Mouse (Mus musculus) heart, postnatal 0 days (tissue): ENCODE data around the gene Cdyl2. TPM values are rescaled to one million over a fixed set of nuclear protein-coding genes. Genes with fewer than 3 reads are reported as not detected.

ENCODE experiments used
- ATAC-seq: fragments of 200-750 bp; cut with Nextera tagmentation; 2 replicates; pipeline ENCODE4 v1.8.0; 2017; ENCODE audit warnings: low read depth, moderate number of reproducible peaks, moderate library complexity; ENCODE audit not compliant: insufficient read depth
- DNase-seq: peaks from one replicate; pipeline ENCODE4 v3.0.0-alpha.2; 2016; ENCODE audit warnings: low spot score
- H3K27ac ChIP-seq: fragments of 300-500 bp; sonication (generic); 2 replicates; pipeline ENCODE4 v1.5.1; 2014; ENCODE audit warnings: low read depth, mild to moderate bottlenecking
- H3K27me3 ChIP-seq: fragments of 300-500 bp; sonication (generic); 2 replicates; pipeline ENCODE4 v1.6.1; 2014; ENCODE audit warnings: low read length, mixed read lengths; ENCODE audit not compliant: control insufficient read depth, insufficient read depth
- H3K36me3 ChIP-seq: fragments of 300-500 bp; sonication (generic); replicated peaks from 2 replicates; pipeline ENCODE4 v1.6.1; 2014; ENCODE audit warnings: low read length, mixed read lengths; ENCODE audit not compliant: control insufficient read depth, insufficient read depth
- H3K4me1 ChIP-seq: fragments of 300-500 bp; sonication (generic); 2 replicates; pipeline ENCODE4 v1.6.1; 2014; ENCODE audit warnings: antibody characterized with exemption; ENCODE audit not compliant: control insufficient read depth, insufficient read depth
- H3K4me2 ChIP-seq: fragments of 300-500 bp; sonication (generic); 2 replicates; pipeline ENCODE4 v1.6.1; 2014; ENCODE audit warnings: low read depth, mild to moderate bottlenecking, low read length, moderate library complexity
- H3K4me3 ChIP-seq: fragments of 300-500 bp; sonication (generic); 2 replicates; pipeline ENCODE4 v1.5.1; 2014; ENCODE audit warnings: low read depth, low read length
- H3K9ac ChIP-seq: fragments of 300-500 bp; sonication (generic); replicated peaks from 2 replicates; pipeline ENCODE4 v1.6.1; 2014; ENCODE audit warnings: low read depth, low read length, mixed read lengths
- H3K9me3 ChIP-seq: fragments of 300-500 bp; sonication (generic); replicated peaks from 2 replicates; pipeline ENCODE4 v1.6.1; 2016; ENCODE audit warnings: low read length; ENCODE audit not compliant: control insufficient read depth
- CTCF ChIP-seq: IDR thresholded peaks from 2 replicates; pipeline ENCODE4 v1.5.1; 2016; ENCODE audit warnings: antibody characterized with exemption, control low read depth, low read depth
- EP300 ChIP-seq: IDR thresholded peaks from 2 replicates; pipeline ENCODE4 v1.6.1; 2016; ENCODE audit warnings: antibody characterized with exemption, low read depth
- WGBS: fragments of 180-500 bp; shearing (Covaris S2); extraction: QIAGEN DNeasy Blood & Tissue Kit; methylation state at CpG from one replicate; pipeline ENCODE4 v1.1.7; 2014; 5-methylcytosine and 5-hydroxymethylcytosine counted together
- polyA plus RNA-seq: library from polyadenylated mRNA; unstranded; fragments of >200 nt; fragmentation: Nextera tagmentation; extraction: Ambion mirVana; gene quantifications from 2 replicates; pipeline ENCODE4 v1.2.1, GENCODE M21; 2015
- total RNA-seq: library from RNA; depleted of rRNA; stranded (reverse); fragments of >200 nt; gene quantifications from 2 replicates; pipeline ENCODE4 v1.2.3, GENCODE M21; 2014; ENCODE audit warnings: low replicate concordance

Cdyl2 gene
- total and polyA plus RNA-seq, 2 experiments from 2014 or later, result 3.3 to 4.7 TPM

GRCm38 (mm10) chr8:116552255-116552654 is 180.5 kb downstream of the Cdyl2 start:
- no peaks in the 10 kb centered on the region for H3K4me1 ChIP-seq
- no peak overlapping the region for H3K4me3 ChIP-seq
- no peaks in the 10 kb centered on the region for H3K9me3 ChIP-seq
- H3K4me2 ChIP-seq, result no peak overlapping the region
- H3K36me3 ChIP-seq, result no peaks in the 10 kb centered on the region
- DNase-seq (no peak), ATAC-seq (no peak)
- no peak overlapping the region for H3K27ac ChIP-seq
- no peaks in the 10 kb centered on the region for H3K27me3 ChIP-seq
- TF ChIP-seq EP300 (no peak), CTCF (no peak)
- WGBS, result 70% methylated on average over 6 of the region's 6 CpGs
- no peak overlapping the region for H3K9ac ChIP-seq

- Histone ChIP-seq H3K4me1 (no peaks in the 10 kb centered on the region), H3K27ac (no peak overlapping the region), H3K36me3 (no peaks in the 10 kb centered on the region), H3K4me2 (no peak overlapping the region), H3K27me3 (no peaks in the 10 kb centered on the region), H3K9me3 (no peaks in the 10 kb centered on the region), H3K9ac (no peak overlapping the region), H3K4me3 (no peak overlapping the region)
- 60% methylated on average over 1 of the region's 1 CpGs for WGBS
- no peak for TF ChIP-seq EP300
- no peak for TF ChIP-seq CTCF
- DNase-seq (no peak), ATAC-seq (no peak)
These were observed 189.4 kb downstream of the Cdyl2 start for GRCm38 (mm10) chr8:116543366-116543765.

- ATAC-seq (0 out of 2 replicates have a peak, but pooled peaks have one; percentile 14), DNase-seq (peak; percentile 5)
- Histone ChIP-seq H3K36me3 (no peaks in the 10 kb centered on the region), H3K9ac (no peak overlapping the region), H3K27me3 (no peaks in the 10 kb centered on the region), H3K4me1 (no peaks in the 10 kb centered on the region), H3K27ac (no peak overlapping the region), H3K4me2 (no peak overlapping the region), H3K9me3 (no peaks in the 10 kb centered on the region), H3K4me3 (no peak overlapping the region)
- 53% methylated on average over 5 of the region's 5 CpGs for WGBS
- TF ChIP-seq EP300 (no peak), CTCF (no peak)
These were observed 189.9 kb downstream of the Cdyl2 start for GRCm38 (mm10) chr8:116542842-116543241.

GRCm38 (mm10) chr8:116540136-116540535 is 192.7 kb downstream of the Cdyl2 start:
- no peak overlapping the region for H3K4me2 ChIP-seq
- H3K36me3 ChIP-seq, result no peaks in the 10 kb centered on the region
- no peak overlapping the region for H3K9ac ChIP-seq
- DNase-seq (no peak), ATAC-seq (no peak)
- no peaks in the 10 kb centered on the region for H3K4me1 ChIP-seq
- no peaks in the 10 kb centered on the region for H3K27me3 ChIP-seq
- H3K27ac ChIP-seq, result no peak overlapping the region
- TF ChIP-seq EP300 (no peak), CTCF (no peak)
- H3K4me3 ChIP-seq, result no peak overlapping the region
- 68% methylated on average over 1 of the region's 1 CpGs for WGBS
- H3K9me3 ChIP-seq, result no peaks in the 10 kb centered on the region

- Histone ChIP-seq H3K4me2 (no peak overlapping the region), H3K27me3 (no peaks in the 10 kb centered on the region), H3K36me3 (no peaks in the 10 kb centered on the region), H3K9me3 (no peaks in the 10 kb centered on the region), H3K27ac (no peak overlapping the region), H3K4me1 (no peaks in the 10 kb centered on the region), H3K9ac (no peak overlapping the region), H3K4me3 (no peak overlapping the region)
- WGBS, result 39% methylated on average over 7 of the region's 7 CpGs
- DNase-seq (no peak), ATAC-seq (no peak)
- TF ChIP-seq EP300 (no peak), CTCF (no peak)
These were observed 194.0 kb downstream of the Cdyl2 start for GRCm38 (mm10) chr8:116538763-116539162.

- ATAC-seq (no peak), DNase-seq (no peak)
- no peak overlapping the region for H3K4me2 ChIP-seq
- H3K9ac ChIP-seq, result no peak overlapping the region
- no peak overlapping the region for H3K27ac ChIP-seq
- no peak overlapping the region for H3K4me3 ChIP-seq
- no peaks in the 10 kb centered on the region for H3K4me1 ChIP-seq
- no peaks in the 10 kb centered on the region for H3K27me3 ChIP-seq
- 55% methylated on average over 5 of the region's 5 CpGs for WGBS
- no peaks in the 10 kb centered on the region for H3K36me3 ChIP-seq
- TF ChIP-seq EP300, result no peak
- no peaks in the 10 kb centered on the region; the same call in 1 of the 2 replicates for H3K9me3 ChIP-seq
These were observed 196.0 kb downstream of the Cdyl2 start for GRCm38 (mm10) chr8:116536786-116537185.
